Mouse (Mus musculus): Measurements from ENCODE around the gene Fpr3. TPM values are rescaled to one million over a fixed set of nuclear protein-coding genes. Genes with fewer than 3 reads are reported as not detected.
"Not testable (repeated sequence)": the region's sequence is repeated elsewhere in the genome, so short reads cannot be mapped to it uniquely, and the experiment has no call there.

Fpr3 gene
- not detected in 2 replicates for polyA plus RNA-seq (2012; ENCODE audit: insufficient read depth, insufficient read length, low replicate concordance, missing spikeins)

DNA sequence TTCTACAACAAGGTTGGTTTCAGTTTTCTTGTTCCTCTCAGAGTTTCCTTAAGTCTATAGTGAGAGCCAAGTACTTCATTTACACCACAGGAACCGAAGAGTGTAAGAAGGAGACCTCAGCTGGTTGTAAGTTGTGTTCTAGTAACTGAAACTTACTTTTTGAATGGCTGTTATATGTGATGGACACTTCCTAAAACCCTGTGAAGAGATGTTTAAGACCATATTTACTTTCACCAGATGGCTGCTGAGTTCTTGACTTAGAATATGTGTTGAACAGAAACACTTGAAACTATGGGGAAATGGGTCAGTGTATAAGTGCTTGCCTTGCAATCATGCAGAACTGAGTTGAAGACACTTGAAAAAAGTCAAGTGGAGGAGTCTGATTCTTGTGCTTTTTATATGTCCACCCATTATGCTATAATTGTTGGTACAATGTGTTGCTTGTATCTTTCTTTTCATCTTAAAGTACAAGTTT lies at the start of gene Fpr3, which contains the start of gene Fpr2:
Fpr3 (plus strand) TSS at position 79 of the 475 bp plus-strand sequence.
Fpr2 (plus strand) TSS at position 51 of the 475 bp plus-strand sequence.
- WGBS = 50% methylated on average over 1 of the region's 1 CpGs
- TF ChIP-seq POLR2A (IDR thresholded peaks at IDR 0.05; ENCODE audit: insufficient read depth, low read depth, low read length) = no peak
- TF ChIP-seq CTCF (IDR thresholded peaks at IDR 0.05; ENCODE audit: insufficient read depth, low read depth, low read length) = no peak
- no peak within 1 kb of the TSS for H3K4me3 ChIP-seq (ENCODE audit: insufficient read depth, low read depth, low read length)
- no peaks in the 10 kb centered on the region for H3K4me1 ChIP-seq (ENCODE audit: control insufficient read depth, insufficient read depth, low read length)
- no peak within 1 kb of the TSS for H3K27ac ChIP-seq (ENCODE audit: insufficient read depth, low read depth, low read length)

DNA sequence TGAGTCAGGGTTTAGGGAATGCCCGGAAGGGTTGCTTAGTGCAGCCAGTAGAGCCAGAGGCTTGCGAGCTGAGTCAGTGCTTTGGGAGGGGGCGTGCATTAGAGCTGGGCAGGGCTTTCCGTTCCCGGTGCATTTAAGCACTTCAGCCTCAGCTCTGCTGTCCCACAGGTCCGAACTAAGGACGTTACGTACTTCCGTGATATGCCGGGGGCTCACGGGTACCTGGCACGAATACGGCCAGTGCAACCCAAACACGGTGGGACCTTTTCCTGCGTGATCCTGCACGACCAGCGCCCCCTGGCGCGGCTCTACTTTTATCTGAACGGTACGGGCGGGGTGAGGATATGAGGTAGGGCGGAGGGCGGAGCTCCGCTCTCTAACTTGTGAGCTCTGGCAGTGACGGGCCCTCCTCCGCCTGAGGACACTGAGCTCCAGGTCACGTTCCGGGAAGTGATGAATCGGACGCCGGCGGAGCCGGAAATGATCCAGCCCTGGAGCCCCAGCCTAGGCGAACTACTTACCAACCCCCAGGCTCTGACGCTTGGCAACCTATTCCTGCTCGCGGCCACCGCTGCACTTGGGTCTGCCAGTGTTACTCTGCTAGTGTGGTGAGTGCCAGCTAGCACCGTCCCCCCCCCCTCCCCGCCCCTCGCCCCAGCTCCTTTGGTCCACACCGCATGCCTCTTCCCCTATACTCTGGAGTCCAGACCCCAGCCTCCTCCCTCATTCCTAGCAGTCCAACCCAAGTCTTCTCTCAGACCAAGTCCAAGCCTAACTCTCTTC lies 49.5 kb upstream of the Fpr3 start:
- under 1% methylated on average over 43 of the region's 43 CpGs for WGBS
- H3K4me1 ChIP-seq (ENCODE audit: control insufficient read depth, insufficient read depth, low read length) = peaks cover 4% of the 10 kb centered on the region; the same call in 1 of the 2 replicates
- TF ChIP-seq CTCF (IDR thresholded peaks at IDR 0.05; ENCODE audit: insufficient read depth, low read depth, low read length) (peak; percentile 90), POLR2A (IDR thresholded peaks at IDR 0.05; ENCODE audit: insufficient read depth, low read depth, low read length) (0 out of 2 replicates have a peak, but pooled peaks have one; percentile 14)

DNA sequence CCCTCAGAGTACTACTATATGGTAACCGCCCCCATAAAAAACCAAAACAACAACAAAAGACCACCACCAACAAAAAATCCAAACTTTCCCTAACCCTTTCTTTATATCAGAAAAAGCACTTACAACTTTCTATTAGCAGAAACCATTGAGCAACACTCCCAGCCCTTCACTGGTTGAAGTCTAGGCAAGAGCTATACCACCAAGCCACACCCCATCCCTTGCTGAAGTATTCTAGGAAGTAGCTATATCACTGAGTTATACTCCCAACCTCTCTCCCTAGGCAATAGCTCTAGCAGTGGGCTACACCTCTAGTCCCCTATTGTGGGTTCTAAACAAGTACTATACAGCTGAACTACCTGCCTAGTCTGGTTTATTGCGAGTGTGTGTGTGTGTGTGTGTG lies 48.4 kb upstream of the Fpr3 start:
- Histone ChIP-seq H3K4me3 (ENCODE audit: insufficient read depth, low read depth, low read length) (no peak overlapping the region), H3K4me1 (ENCODE audit: control insufficient read depth, insufficient read depth, low read length) (peaks cover 4% of the 10 kb centered on the region; the same call in 1 of the 2 replicates), H3K27ac (ENCODE audit: insufficient read depth, low read depth, low read length) (no peak overlapping the region)
- no peak for TF ChIP-seq POLR2A (IDR thresholded peaks at IDR 0.05; ENCODE audit: insufficient read depth, low read depth, low read length)
- TF ChIP-seq CTCF (IDR thresholded peaks at IDR 0.05; ENCODE audit: insufficient read depth, low read depth, low read length) = no peak
- WGBS = 95% methylated on average over 2 of the region's 2 CpGs

More for the DNA sequence above, 49.5 kb upstream of the Fpr3 start:
- peak overlapping the region; percentile 49 for H3K27ac ChIP-seq (ENCODE audit: insufficient read depth, low read depth, low read length)
- H3K4me3 ChIP-seq (ENCODE audit: insufficient read depth, low read depth, low read length) = peak overlapping the region; percentile 62

DNA sequence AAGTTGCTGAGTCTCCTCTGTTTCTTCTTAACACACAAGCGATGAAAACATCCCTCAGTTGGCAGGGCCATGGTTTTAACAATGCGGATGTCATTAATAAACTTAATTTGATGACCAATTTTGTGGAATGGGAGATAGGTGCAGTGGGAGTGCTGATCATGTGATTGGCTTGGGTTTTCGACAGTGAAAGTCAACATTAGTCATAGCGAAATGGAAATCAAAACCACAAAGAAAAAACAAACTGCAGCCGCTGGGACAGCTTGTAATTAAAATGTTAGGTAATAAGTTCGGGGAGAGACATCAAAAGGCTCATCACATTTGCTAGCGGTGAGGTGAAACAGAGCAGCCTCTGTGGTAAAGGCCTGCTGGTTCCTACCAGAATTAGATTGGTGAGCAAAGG lies 46.9 kb upstream of the Fpr3 start:
- peaks cover 4% of the 10 kb centered on the region; the same call in 1 of the 2 replicates for H3K4me1 ChIP-seq (ENCODE audit: control insufficient read depth, insufficient read depth, low read length)
- 86% methylated on average over 7 of the region's 7 CpGs for WGBS
- H3K4me3 ChIP-seq (ENCODE audit: insufficient read depth, low read depth, low read length) = no peak overlapping the region
- H3K27ac ChIP-seq (ENCODE audit: insufficient read depth, low read depth, low read length) = no peak overlapping the region
- TF ChIP-seq POLR2A (IDR thresholded peaks at IDR 0.05; ENCODE audit: insufficient read depth, low read depth, low read length) (no peak), CTCF (IDR thresholded peaks at IDR 0.05; ENCODE audit: insufficient read depth, low read depth, low read length) (no peak)

GRCm38 (mm10) chr17:17843534-17844261 lies 44.0 kb upstream of the Fpr3 start:
- WGBS = 74% methylated on average over 27 of the region's 27 CpGs
- no peaks in the 10 kb centered on the region for H3K4me1 ChIP-seq (ENCODE audit: control insufficient read depth, insufficient read depth, low read length)
- no peak for TF ChIP-seq POLR2A (IDR thresholded peaks at IDR 0.05; ENCODE audit: insufficient read depth, low read depth, low read length)
- TF ChIP-seq CTCF (IDR thresholded peaks at IDR 0.05; ENCODE audit: insufficient read depth, low read depth, low read length) = no peak
- H3K4me3 ChIP-seq (ENCODE audit: insufficient read depth, low read depth, low read length) = no peak overlapping the region
- no peak overlapping the region for H3K27ac ChIP-seq (ENCODE audit: insufficient read depth, low read depth, low read length)

GRCm38 (mm10) chr17:17844606-17845005 lies 43.0 kb upstream of the Fpr3 start:
- WGBS = 87% methylated on average over 3 of the region's 3 CpGs
- H3K4me1 ChIP-seq (ENCODE audit: control insufficient read depth, insufficient read depth, low read length); H3K27ac ChIP-seq (ENCODE audit: insufficient read depth, low read depth, low read length); H3K4me3 ChIP-seq (ENCODE audit: insufficient read depth, low read depth, low read length): not testable (repeated sequence)

DNA sequence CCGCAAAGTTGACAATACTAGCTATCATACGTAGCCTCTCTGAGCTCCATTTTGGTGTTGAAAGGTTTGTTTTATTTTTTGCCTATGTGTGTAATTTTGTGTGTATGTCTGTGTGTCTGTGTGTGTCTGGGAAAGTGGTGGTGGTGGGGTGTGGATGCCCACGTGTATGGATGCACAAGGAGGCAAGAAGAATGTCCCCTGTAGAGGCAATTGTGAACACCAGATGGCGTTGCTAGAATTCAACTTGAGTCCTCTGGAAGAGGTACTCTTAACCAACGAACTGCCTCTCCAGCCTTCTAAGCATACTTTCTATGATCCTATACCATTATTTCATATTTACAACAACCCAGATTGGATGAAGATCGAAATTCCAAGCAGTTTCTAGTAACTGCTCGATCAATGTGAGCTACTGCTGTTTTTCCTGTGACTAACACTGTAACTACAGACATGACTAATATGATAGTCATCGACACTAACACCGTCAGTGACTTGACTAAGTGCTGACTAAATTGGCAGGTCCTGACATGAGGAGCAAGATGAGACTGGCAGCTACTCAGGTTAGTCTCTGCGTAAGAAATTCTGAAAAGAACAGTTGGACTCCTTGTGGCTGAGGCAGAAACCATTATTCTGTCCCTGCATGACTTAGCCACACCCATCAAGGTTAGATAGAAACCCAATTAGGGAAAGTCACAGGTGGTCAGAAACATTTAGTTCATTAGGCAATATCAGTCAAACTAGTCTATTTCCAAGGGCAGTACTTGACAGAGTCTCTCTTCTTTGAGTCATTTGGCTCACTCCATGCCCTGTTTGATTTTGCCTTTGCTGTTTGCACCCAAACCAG lies 42.2 kb upstream of the Fpr3 start:
- TF ChIP-seq POLR2A (IDR thresholded peaks at IDR 0.05; ENCODE audit: insufficient read depth, low read depth, low read length) (no peak), CTCF (IDR thresholded peaks at IDR 0.05; ENCODE audit: insufficient read depth, low read depth, low read length) (no peak)
- no peak overlapping the region for H3K27ac ChIP-seq (ENCODE audit: insufficient read depth, low read depth, low read length)
- no peaks in the 10 kb centered on the region; the same call in 1 of the 2 replicates for H3K4me1 ChIP-seq (ENCODE audit: control insufficient read depth, insufficient read depth, low read length)
- WGBS = 68% methylated on average over 10 of the region's 10 CpGs
- no peak overlapping the region for H3K4me3 ChIP-seq (ENCODE audit: insufficient read depth, low read depth, low read length)

GRCm38 (mm10) chr17:17848988-17849387 lies 38.7 kb upstream of the Fpr3 start:
- 91% methylated on average over 2 of the region's 2 CpGs for WGBS
- no peak overlapping the region for H3K27ac ChIP-seq (ENCODE audit: insufficient read depth, low read depth, low read length)
- H3K4me3 ChIP-seq (ENCODE audit: insufficient read depth, low read depth, low read length) = no peak overlapping the region
- no peaks in the 10 kb centered on the region; the same call in 1 of the 2 replicates for H3K4me1 ChIP-seq (ENCODE audit: control insufficient read depth, insufficient read depth, low read length)
- TF ChIP-seq POLR2A (IDR thresholded peaks at IDR 0.05; ENCODE audit: insufficient read depth, low read depth, low read length) (no peak), CTCF (IDR thresholded peaks at IDR 0.05; ENCODE audit: insufficient read depth, low read depth, low read length) (no peak)
